Mouse (Mus musculus): ENCODE results near the gene Olfr1291-ps1. TPM values are rescaled to one million over a fixed set of nuclear protein-coding genes. Genes with fewer than 3 reads are reported as not detected.

Olfr1291-ps1 gene
- not detected in 2 replicates for polyA plus RNA-seq (2015; fragmentation: Nextera tagmentation; extraction: Ambion mirVana)

GRCm38 (mm10) chr2:111496880-111497279, at the start of gene Olfr1291-ps1:
TSS of gene Olfr1291-ps1 (plus strand) at chr2:111497180.
- H3K4me1 ChIP-seq (replicated peaks) = no peaks in the 10 kb centered on the region
- H3K4me3 ChIP-seq = no peak within 1 kb of the TSS
- H3K9me3 ChIP-seq = no peaks in the 10 kb centered on the region
- no peak within 1 kb of the TSS for H3K4me2 ChIP-seq
- no peak within 1 kb of the TSS for H3K27ac ChIP-seq (replicated peaks)
- H3K36me3 ChIP-seq = no peaks in the 10 kb centered on the region
- no peaks in the 10 kb centered on the region for H3K27me3 ChIP-seq
- 91% methylated on average over 3 of the region's 3 CpGs for WGBS
- H3K9ac ChIP-seq = no peak within 1 kb of the TSS
- no peak for ATAC-seq (ENCODE audit: low read depth)

GRCm38 (mm10) chr2:111448842-111449241, 48.1 kb upstream of the Olfr1291-ps1 start, which contains the start of gene Olfr1287:
TSS of gene Olfr1287 (plus strand) at chr2:111449142.
- Histone ChIP-seq H3K4me2 (no peak within 1 kb of the TSS), H3K4me3 (no peak within 1 kb of the TSS), H3K36me3 (no peaks in the 10 kb centered on the region), H3K9me3 (no peaks in the 10 kb centered on the region), H3K27ac (replicated peaks) (no peak within 1 kb of the TSS), H3K4me1 (replicated peaks) (no peaks in the 10 kb centered on the region), H3K27me3 (no peaks in the 10 kb centered on the region), H3K9ac (no peak within 1 kb of the TSS)
- no peak for ATAC-seq (ENCODE audit: low read depth)
- 73% methylated on average over 1 of the region's 1 CpGs for WGBS

GRCm38 (mm10) chr2:111473801-111474200, 23.2 kb upstream of the Olfr1291-ps1 start, which contains the start of gene Olfr1288:
TSS of gene Olfr1288 (plus strand) at chr2:111474101.
- H3K36me3 ChIP-seq = no peaks in the 10 kb centered on the region
- H3K9ac ChIP-seq = no peak within 1 kb of the TSS
- no peak within 1 kb of the TSS for H3K4me3 ChIP-seq
- H3K27ac ChIP-seq (replicated peaks) = no peak within 1 kb of the TSS
- H3K27me3 ChIP-seq = no peaks in the 10 kb centered on the region
- no peak within 1 kb of the TSS for H3K4me2 ChIP-seq
- H3K9me3 ChIP-seq = no peaks in the 10 kb centered on the region
- WGBS = 100% methylated on average over 1 of the region's 1 CpGs
- no peak for ATAC-seq (ENCODE audit: low read depth)
- no peaks in the 10 kb centered on the region for H3K4me1 ChIP-seq (replicated peaks)

- 89% methylated on average over 1 of the region's 1 CpGs for WGBS
- no peaks in the 10 kb centered on the region for H3K27me3 ChIP-seq
- no peaks in the 10 kb centered on the region for H3K36me3 ChIP-seq
- no peaks in the 10 kb centered on the region for H3K4me1 ChIP-seq (replicated peaks)
- no peak within 1 kb of the TSS for H3K4me3 ChIP-seq
- no peak within 1 kb of the TSS for H3K9ac ChIP-seq
- H3K27ac ChIP-seq (replicated peaks) = no peak within 1 kb of the TSS
- ATAC-seq (ENCODE audit: low read depth) = no peak
- no peaks in the 10 kb centered on the region for H3K9me3 ChIP-seq
- no peak within 1 kb of the TSS for H3K4me2 ChIP-seq
Observed at GRCm38 (mm10) chr2:111480519-111480918, 16.5 kb upstream of the Olfr1291-ps1 start, which contains the start of gene Olfr1289. TSS of gene Olfr1289 (plus strand) at chr2:111480819.

GRCm38 (mm10) chr2:111493729-111494128, 3.3 kb upstream of the Olfr1291-ps1 start, which contains the start of gene Olfr1290:
TSS of gene Olfr1290 (minus strand) at chr2:111493829.
- Histone ChIP-seq H3K27ac (replicated peaks) (no peak within 1 kb of the TSS), H3K27me3 (no peaks in the 10 kb centered on the region), H3K4me3 (no peak within 1 kb of the TSS), H3K4me1 (replicated peaks) (no peaks in the 10 kb centered on the region), H3K9me3 (no peaks in the 10 kb centered on the region), H3K4me2 (no peak within 1 kb of the TSS), H3K36me3 (no peaks in the 10 kb centered on the region), H3K9ac (no peak within 1 kb of the TSS)
- 85% methylated on average over 5 of the region's 5 CpGs for WGBS
- no peak for ATAC-seq (ENCODE audit: low read depth)

GRCm38 (mm10) chr2:111517451-111517850, 20.5 kb downstream of the Olfr1291-ps1 start:
- Histone ChIP-seq H3K4me2 (no peak overlapping the region), H3K27me3 (no peaks in the 10 kb centered on the region), H3K9me3 (no peaks in the 10 kb centered on the region), H3K36me3 (no peaks in the 10 kb centered on the region), H3K4me1 (replicated peaks) (no peaks in the 10 kb centered on the region), H3K27ac (replicated peaks) (no peak overlapping the region), H3K9ac (no peak overlapping the region), H3K4me3 (no peak overlapping the region)
- no peak for ATAC-seq (ENCODE audit: low read depth)
- 93% methylated on average over 10 of the region's 10 CpGs for WGBS

- Histone ChIP-seq H3K4me1 (replicated peaks) (no peaks in the 10 kb centered on the region), H3K4me3 (no peak within 1 kb of the TSS), H3K9me3 (no peaks in the 10 kb centered on the region), H3K27ac (replicated peaks) (no peak within 1 kb of the TSS), H3K4me2 (no peak within 1 kb of the TSS), H3K9ac (no peak within 1 kb of the TSS), H3K27me3 (no peaks in the 10 kb centered on the region), H3K36me3 (no peaks in the 10 kb centered on the region)
- no peak for ATAC-seq (ENCODE audit: low read depth)
- WGBS = 86% methylated on average over 1 of the region's 1 CpGs
Observed at GRCm38 (mm10) chr2:111524903-111525302, 27.9 kb downstream of the Olfr1291-ps1 start, which contains the start of gene Olfr1293-ps. TSS of gene Olfr1293-ps (plus strand) at chr2:111525203.

- Histone ChIP-seq H3K4me1 (replicated peaks) (no peaks in the 10 kb centered on the region), H3K4me3 (no peak within 1 kb of the TSS), H3K9me3 (no peaks in the 10 kb centered on the region), H3K36me3 (no peaks in the 10 kb centered on the region), H3K27me3 (no peaks in the 10 kb centered on the region), H3K4me2 (no peak within 1 kb of the TSS), H3K9ac (no peak within 1 kb of the TSS), H3K27ac (replicated peaks) (no peak within 1 kb of the TSS)
- no peak for ATAC-seq (ENCODE audit: low read depth)
- WGBS = 64% methylated on average over 1 of the region's 1 CpGs
Observed at GRCm38 (mm10) chr2:111540191-111540590, 43.2 kb downstream of the Olfr1291-ps1 start, which contains the start of gene Olfr1294. TSS of gene Olfr1294 (minus strand) at chr2:111540291.

Other genes starting within 250 kb of the Olfr1291-ps1 start
- gene Olfr1276, start 242.7 kb upstream of the Olfr1291-ps1 start, polyA plus RNA-seq (2015; fragmentation: Nextera tagmentation; extraction: Ambion mirVana) = not detected in 2 replicates
- gene Olfr1277, start 223.1 kb upstream of the Olfr1291-ps1 start, polyA plus RNA-seq (2015; fragmentation: Nextera tagmentation; extraction: Ambion mirVana) = not detected in 2 replicates
- gene Olfr1278, start 207.0 kb upstream of the Olfr1291-ps1 start, polyA plus RNA-seq (2015; fragmentation: Nextera tagmentation; extraction: Ambion mirVana) = not detected in 2 replicates
- not detected in 2 replicates for gene Olfr1279, start 196.5 kb upstream of the Olfr1291-ps1 start, polyA plus RNA-seq (2015; fragmentation: Nextera tagmentation; extraction: Ambion mirVana)
- gene Olfr1280, start 183.2 kb upstream of the Olfr1291-ps1 start, polyA plus RNA-seq (2015; fragmentation: Nextera tagmentation; extraction: Ambion mirVana) = not detected in 2 replicates
- gene Olfr1281, start 170.7 kb upstream of the Olfr1291-ps1 start, polyA plus RNA-seq (2015; fragmentation: Nextera tagmentation; extraction: Ambion mirVana) = not detected in 2 replicates
- not detected in 2 replicates for gene Olfr1282, start 161.1 kb upstream of the Olfr1291-ps1 start, polyA plus RNA-seq (2015; fragmentation: Nextera tagmentation; extraction: Ambion mirVana)
- not detected in 2 replicates for gene Olfr1283, start 130.4 kb upstream of the Olfr1291-ps1 start, polyA plus RNA-seq (2015; fragmentation: Nextera tagmentation; extraction: Ambion mirVana)
- gene Olfr1284, start 121.7 kb upstream of the Olfr1291-ps1 start, polyA plus RNA-seq (2015; fragmentation: Nextera tagmentation; extraction: Ambion mirVana) = not detected in 2 replicates
- not detected in 2 replicates for gene Olfr1286, start 74.1 kb upstream of the Olfr1291-ps1 start, polyA plus RNA-seq (2015; fragmentation: Nextera tagmentation; extraction: Ambion mirVana)
- gene Olfr1287, start 48.0 kb upstream of the Olfr1291-ps1 start, polyA plus RNA-seq (2015; fragmentation: Nextera tagmentation; extraction: Ambion mirVana) = not detected in 2 replicates
- not detected in 2 replicates for gene Olfr1288, start 23.1 kb upstream of the Olfr1291-ps1 start, polyA plus RNA-seq (2015; fragmentation: Nextera tagmentation; extraction: Ambion mirVana)
- gene Olfr1289, start 16.4 kb upstream of the Olfr1291-ps1 start, polyA plus RNA-seq (2015; fragmentation: Nextera tagmentation; extraction: Ambion mirVana) = not detected in 2 replicates
- gene Olfr1290, start 3.4 kb upstream of the Olfr1291-ps1 start, polyA plus RNA-seq (2015; fragmentation: Nextera tagmentation; extraction: Ambion mirVana) = not detected in 2 replicates
- not detected in 2 replicates for gene Olfr1293-ps, start 28.0 kb downstream of the Olfr1291-ps1 start, polyA plus RNA-seq (2015; fragmentation: Nextera tagmentation; extraction: Ambion mirVana)
- gene Olfr1294, start 43.1 kb downstream of the Olfr1291-ps1 start, polyA plus RNA-seq (2015; fragmentation: Nextera tagmentation; extraction: Ambion mirVana) = not detected in 2 replicates
- not detected in 2 replicates for gene Olfr1295, start 72.5 kb downstream of the Olfr1291-ps1 start, polyA plus RNA-seq (2015; fragmentation: Nextera tagmentation; extraction: Ambion mirVana)
- gene Olfr1297, start 129.3 kb downstream of the Olfr1291-ps1 start, polyA plus RNA-seq (2015; fragmentation: Nextera tagmentation; extraction: Ambion mirVana) = not detected in 2 replicates
- not detected in 2 replicates for gene Olfr1298, start 152.0 kb downstream of the Olfr1291-ps1 start, polyA plus RNA-seq (2015; fragmentation: Nextera tagmentation; extraction: Ambion mirVana)
- gene Olfr1299, start 164.2 kb downstream of the Olfr1291-ps1 start, polyA plus RNA-seq (2015; fragmentation: Nextera tagmentation; extraction: Ambion mirVana) = not detected in 2 replicates

Data from neural tube, embryonic 13.5 days (tissue).